Comparison of ENCODE assay signal across 10 mouse cellular contexts in genomic region chr8:46705145-46705544, GRCm38 (mm10).
"Had no signal": no experiment of that assay in that cellular context is flagged by ENCODE, and none has a peak within 500 bp of the region (broad histone marks: within the 10 kb centered on the region; RNA-seq: fewer than 3 reads in every experiment).

No protein-coding gene starts in this region.

- DNase-seq: lung, adult 18-20 months; lung, embryonic 14.5 days; lung, postnatal 10 days; lung, postnatal 4 days; midbrain, embryonic 14.5 days; right cerebral cortex, postnatal 14 days; thymus, adult 18-20 months; thymus, postnatal 14 days; thymus, postnatal 36 days had no signal

- ATAC-seq: midbrain, embryonic 16.5 days had no signal
